Mouse (Mus musculus): ENCODE data around the gene Cd83.

GRCm38 (mm10) chr13:43739598-43740275, 44.8 kb upstream of the Cd83 start:
- TF ChIP-seq CTCF (IDR thresholded peaks at IDR 0.05; ENCODE audit: low read depth, low read length) (peak; percentile 75), GATA1 (IDR thresholded peaks at IDR 0.05; ENCODE audit: borderline replicate concordance, low read length) (no peak), TAL1 (conservative IDR thresholded peaks at IDR 0.05; ENCODE audit: low read depth, low read length) (no peak)
